Mouse (Mus musculus) liver, embryonic 14.5 days (tissue): ENCODE measurements at regions not wholly inside any gene's neighbourhood (a gene's known extent, or its start where the extent isn't known, plus 50 kb on each side); places are given as distances from the start of the nearest gene placed in this dataset.

Source experiments
- CTCF ChIP-seq: IDR thresholded peaks from 2 replicates; pipeline ENCODE4 v1.5.1; 2016; ENCODE audit warnings: antibody characterized with exemption, low read depth, control low read depth
- EP300 ChIP-seq: IDR thresholded peaks from 2 replicates; pipeline ENCODE4 v1.6.1; 2016; ENCODE audit warnings: antibody characterized with exemption, low read depth

GRCm38 (mm10) chr8:34268806-34269520 lies 157.4 kb upstream of the Gm10131 start:
- peak; percentile 43 for TF ChIP-seq CTCF
- no peak for TF ChIP-seq EP300
